Mouse (Mus musculus) liver, embryonic 11.5 days (tissue): ENCODE results near the gene Hoxd4. TPM values are rescaled to one million over a fixed set of nuclear protein-coding genes. Genes with fewer than 3 reads are reported as not detected.

Experiments used
- ATAC-seq: fragments of 200-750 bp; cut with Nextera tagmentation; replicated peaks from 2 replicates; pipeline ENCODE4 v1.8.0; 2017; ENCODE audit warnings: moderate number of reproducible peaks, mild to moderate bottlenecking, moderate TSS enrichment, moderate library complexity; ENCODE audit not compliant: low FRiP score
- DNase-seq: peaks from one replicate; pipeline ENCODE4 v3.0.0-alpha.2; 2017; ENCODE audit warnings: low spot score
- H3K27ac ChIP-seq: fragments of 300-500 bp; sonication (generic); 2 replicates; pipeline ENCODE4 v1.5.1; 2014; ENCODE audit warnings: mild to moderate bottlenecking, low read depth, low read length, control low read depth
- H3K27me3 ChIP-seq: fragments of 300-500 bp; sonication (generic); replicated peaks from 2 replicates; pipeline ENCODE4 v1.6.1; 2014; ENCODE audit warnings: low read length, mixed read lengths; ENCODE audit not compliant: control insufficient read depth, insufficient read depth
- H3K36me3 ChIP-seq: fragments of 300-500 bp; sonication (generic); 2 replicates; pipeline ENCODE4 v1.6.1; 2014; ENCODE audit warnings: mild to moderate bottlenecking, low read length, moderate library complexity, mixed read lengths; ENCODE audit not compliant: control insufficient read depth, insufficient read depth
- H3K4me1 ChIP-seq: fragments of 300-500 bp; sonication (generic); replicated peaks from 2 replicates; pipeline ENCODE4 v1.6.1; 2014; ENCODE audit warnings: low read length, mixed read lengths; ENCODE audit not compliant: control insufficient read depth, insufficient read depth
- H3K4me2 ChIP-seq: fragments of 300-500 bp; sonication (generic); 2 replicates; pipeline ENCODE4 v1.6.1; 2014; ENCODE audit warnings: mild to moderate bottlenecking, control low read depth, moderate library complexity
- H3K4me3 ChIP-seq: fragments of 300-500 bp; sonication (generic); 2 replicates; pipeline ENCODE4 v1.5.1; 2014; ENCODE audit warnings: low read depth, low read length, control low read depth
- H3K9ac ChIP-seq: fragments of 300-500 bp; sonication (generic); 2 replicates; pipeline ENCODE4 v1.6.1; 2014; ENCODE audit warnings: low read depth, low read length, control low read depth
- H3K9me3 ChIP-seq: fragments of 300-500 bp; sonication (generic); 2 replicates; pipeline ENCODE4 v1.6.1; 2016; ENCODE audit warnings: low read length, inconsistent platforms, mixed read lengths; ENCODE audit not compliant: control insufficient read depth
- WGBS: fragments of 180-500 bp; shearing (Covaris S2); extraction: QIAGEN DNeasy Blood & Tissue Kit; methylation state at CpG from one replicate; pipeline ENCODE4 v1.1.7; 2014; 5-methylcytosine and 5-hydroxymethylcytosine counted together
- polyA plus RNA-seq: library from polyadenylated mRNA; unstranded; fragments of >200 nt; fragmentation: Nextera tagmentation; extraction: Ambion mirVana; gene quantifications from 2 replicates; pipeline ENCODE4 v1.2.1, GENCODE M21; 2014

The Hoxd4 gene
- polyA plus RNA-seq, 1 experiment from 2014 or later = 0.18 TPM

DNA sequence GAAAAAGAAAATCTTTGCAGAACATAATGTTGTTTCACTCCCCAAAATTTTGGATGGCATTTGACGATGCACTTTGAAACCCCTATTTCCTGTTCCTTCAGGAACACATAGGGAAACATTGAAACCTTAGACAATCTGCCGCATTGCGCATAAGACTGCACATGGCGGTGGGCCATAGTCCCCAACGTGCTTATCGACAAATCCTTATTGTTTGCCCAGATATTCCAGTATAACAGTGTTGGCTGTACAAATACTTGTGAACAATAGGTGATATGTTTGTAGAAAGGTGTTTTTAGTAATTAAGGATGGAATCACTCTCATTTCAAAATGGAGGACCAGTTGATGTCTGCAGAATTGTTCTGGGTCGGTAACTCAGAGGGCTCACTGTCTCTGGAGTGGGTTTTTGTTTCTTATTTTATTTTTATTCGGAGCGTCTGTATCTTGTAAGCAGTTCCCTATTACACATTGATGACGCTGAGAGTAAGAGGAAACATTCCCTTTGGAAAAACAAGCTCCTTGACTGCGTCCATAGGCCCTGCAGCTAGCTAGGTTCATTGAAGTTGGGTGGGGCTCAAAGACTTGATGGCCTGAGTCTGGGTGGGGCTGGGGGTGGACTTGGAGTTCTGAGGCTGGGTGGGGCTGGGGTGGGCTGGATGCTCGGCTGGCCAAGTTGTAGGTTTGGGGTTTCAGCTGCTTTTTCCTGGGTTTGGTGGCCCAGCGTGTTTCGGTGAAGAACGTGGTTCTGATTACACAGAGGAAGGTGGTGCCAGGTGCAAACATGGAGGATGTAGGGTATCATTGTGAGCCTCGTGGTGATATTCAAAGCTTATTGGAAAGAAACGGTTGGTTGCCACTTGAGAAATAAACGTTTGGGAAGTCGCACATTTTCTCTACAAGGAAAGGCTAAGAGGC, 1.8 kb downstream of the Hoxd4 start:
- no peak for ATAC-seq
- no peaks in the 10 kb centered on the region for H3K36me3 ChIP-seq
- H3K4me2 ChIP-seq = no peak overlapping the region
- no peak for DNase-seq
- H3K9ac ChIP-seq = no peak overlapping the region
- WGBS = 17% methylated on average over 19 of the region's 19 CpGs
- no peak overlapping the region for H3K4me3 ChIP-seq
- no peaks in the 10 kb centered on the region for H3K9me3 ChIP-seq
- H3K4me1 ChIP-seq = no peaks in the 10 kb centered on the region; the same call in 1 of the 2 replicates
- H3K27ac ChIP-seq = no peak overlapping the region
- peaks cover 91% of the 10 kb centered on the region for H3K27me3 ChIP-seq

DNA sequence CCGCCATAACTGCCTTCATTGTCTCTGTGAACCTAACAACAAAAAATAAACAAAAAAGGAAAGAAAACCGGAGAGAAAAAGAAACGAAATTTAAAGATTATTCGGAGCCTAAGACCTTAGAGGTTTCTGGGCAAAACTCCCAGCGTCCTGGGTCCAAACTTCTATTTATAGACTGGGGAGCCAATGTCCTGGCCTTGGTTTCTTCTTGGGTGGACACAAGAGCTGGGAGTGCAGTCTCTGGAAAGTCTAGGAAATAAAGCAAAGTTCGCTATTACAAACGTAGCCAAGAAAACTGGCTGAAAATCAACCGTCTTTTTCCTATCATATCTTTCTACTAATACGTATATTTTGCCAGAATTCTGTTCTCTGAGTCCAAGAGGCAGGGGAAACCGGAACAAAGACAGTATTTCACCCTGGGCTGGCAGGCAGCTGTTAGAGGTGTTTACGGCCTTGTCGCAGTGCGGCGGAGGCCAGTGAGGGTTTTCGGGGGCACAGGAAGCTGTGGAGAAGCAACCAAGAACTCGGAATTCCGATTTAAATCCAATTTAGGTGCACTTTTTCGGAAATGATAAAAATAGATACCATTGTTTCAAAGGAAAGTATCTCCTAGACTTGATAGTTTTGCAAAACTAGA, 2.5 kb downstream of the Hoxd4 start:
- Histone ChIP-seq H3K27me3 (peaks cover 90% of the 10 kb centered on the region), H3K36me3 (no peaks in the 10 kb centered on the region), H3K9me3 (no peaks in the 10 kb centered on the region), H3K4me3 (no peak overlapping the region), H3K9ac (no peak overlapping the region), H3K4me1 (no peaks in the 10 kb centered on the region; the same call in 1 of the 2 replicates), H3K4me2 (no peak overlapping the region), H3K27ac (no peak overlapping the region)
- no peak for DNase-seq
- no peak for ATAC-seq
- 8% methylated on average over 18 of the region's 18 CpGs for WGBS

DNA sequence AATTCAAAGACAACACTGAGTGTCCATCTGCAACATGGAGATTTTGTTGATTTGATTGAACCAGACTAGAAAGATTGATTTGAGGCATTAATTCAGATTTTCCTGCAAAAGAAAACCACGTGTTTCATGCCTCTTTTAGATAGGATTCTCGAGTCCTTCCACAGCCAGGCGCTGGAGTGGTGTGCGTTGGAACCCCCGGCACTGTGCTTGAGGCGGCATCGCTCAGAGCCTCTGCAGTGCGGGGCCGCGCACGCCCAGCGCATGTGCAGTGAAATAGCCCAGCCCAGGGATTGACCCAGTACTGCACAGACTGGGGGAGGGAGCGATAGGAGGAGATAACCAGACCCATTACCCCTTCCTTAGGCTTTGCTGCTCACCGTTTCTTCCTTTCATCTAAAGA, 3.2 kb downstream of the Hoxd4 start:
- no peak overlapping the region for H3K4me3 ChIP-seq
- ATAC-seq (no peak), DNase-seq (no peak)
- H3K9ac ChIP-seq = no peak overlapping the region
- H3K27ac ChIP-seq = no peak overlapping the region
- no peaks in the 10 kb centered on the region; the same call in 1 of the 2 replicates for H3K4me1 ChIP-seq
- H3K9me3 ChIP-seq = no peaks in the 10 kb centered on the region
- no peak overlapping the region for H3K4me2 ChIP-seq
- 3% methylated on average over 14 of the region's 14 CpGs for WGBS
- no peaks in the 10 kb centered on the region for H3K36me3 ChIP-seq
- H3K27me3 ChIP-seq = peaks cover 89% of the 10 kb centered on the region

DNA sequence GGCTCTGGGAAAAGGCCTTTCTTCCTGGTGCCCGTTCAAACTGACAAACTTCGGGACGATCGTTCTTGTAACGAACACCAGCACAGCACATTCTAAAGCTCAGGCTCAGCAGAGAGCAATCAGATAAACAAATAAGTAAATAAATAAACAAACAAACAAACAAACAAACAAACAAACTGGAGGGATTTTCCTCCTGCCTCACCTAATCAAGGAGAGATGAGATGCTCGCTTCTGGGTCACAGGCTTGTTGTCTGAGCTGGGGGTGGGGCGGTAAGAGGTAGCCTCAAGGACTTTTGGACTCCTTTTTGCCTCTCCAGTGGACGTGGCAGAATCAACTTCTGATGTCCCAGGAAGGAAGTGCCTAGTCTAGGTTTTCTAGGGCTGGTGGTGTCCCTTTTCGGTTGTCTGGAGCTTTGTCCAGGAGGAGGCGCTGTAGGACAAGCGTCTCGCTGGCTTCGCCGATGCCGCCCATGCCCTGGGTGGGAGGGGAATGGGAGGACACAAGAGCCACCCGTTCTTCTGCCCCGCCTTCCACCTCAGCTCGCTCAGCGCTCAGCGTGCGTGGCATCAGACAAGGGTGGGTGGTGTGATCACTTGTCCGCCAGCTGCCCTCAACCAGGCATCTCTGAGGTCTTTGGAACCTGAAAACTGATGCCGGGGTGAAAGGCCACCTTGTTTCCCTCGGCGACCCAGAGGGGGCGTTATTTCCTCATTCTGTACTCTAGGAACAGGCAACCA, 3.9 kb downstream of the Hoxd4 start:
- WGBS = 3% methylated on average over 26 of the region's 26 CpGs
- no peak overlapping the region for H3K27ac ChIP-seq
- H3K9me3 ChIP-seq = no peaks in the 10 kb centered on the region
- H3K36me3 ChIP-seq = no peaks in the 10 kb centered on the region
- ATAC-seq (peak; percentile 74), DNase-seq (peak; percentile 83)
- H3K4me2 ChIP-seq = peak overlapping the region; percentile 49
- H3K9ac ChIP-seq = no peak overlapping the region
- peak overlapping the region; percentile 30; the same call in 1 of the 2 replicates for H3K4me3 ChIP-seq
- H3K27me3 ChIP-seq = peaks cover 89% of the 10 kb centered on the region
- no peaks in the 10 kb centered on the region; the same call in 1 of the 2 replicates for H3K4me1 ChIP-seq

DNA sequence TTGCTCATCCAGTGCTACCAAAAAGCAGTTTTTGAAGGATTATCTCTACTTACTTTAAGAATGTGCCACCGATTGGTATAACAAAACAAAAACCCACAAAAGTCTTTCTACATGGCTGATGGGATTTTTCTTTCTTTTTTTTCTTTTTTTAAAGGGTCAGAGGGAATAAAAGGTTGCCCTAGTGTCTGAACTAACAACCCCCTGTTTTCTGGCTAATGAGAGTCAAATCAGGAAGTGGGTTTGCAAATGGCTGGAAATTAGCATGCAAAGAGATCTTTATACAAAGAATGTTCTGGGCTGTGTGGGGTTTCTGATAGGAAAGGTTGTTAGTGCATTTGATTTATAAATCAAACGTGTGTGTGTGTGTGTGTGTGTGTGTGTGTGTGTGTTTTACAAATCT, 8.7 kb downstream of the Hoxd4 start:
- H3K9me3 ChIP-seq = no peaks in the 10 kb centered on the region
- no peak overlapping the region for H3K4me3 ChIP-seq
- H3K9ac ChIP-seq = no peak overlapping the region
- ATAC-seq (no peak), DNase-seq (no peak)
- no peak overlapping the region for H3K27ac ChIP-seq
- no peaks in the 10 kb centered on the region for H3K36me3 ChIP-seq
- 9% methylated on average over 2 of the region's 2 CpGs for WGBS
- no peak overlapping the region for H3K4me2 ChIP-seq
- peaks cover 89% of the 10 kb centered on the region for H3K27me3 ChIP-seq
- H3K4me1 ChIP-seq = no peaks in the 10 kb centered on the region; the same call in 1 of the 2 replicates

DNA sequence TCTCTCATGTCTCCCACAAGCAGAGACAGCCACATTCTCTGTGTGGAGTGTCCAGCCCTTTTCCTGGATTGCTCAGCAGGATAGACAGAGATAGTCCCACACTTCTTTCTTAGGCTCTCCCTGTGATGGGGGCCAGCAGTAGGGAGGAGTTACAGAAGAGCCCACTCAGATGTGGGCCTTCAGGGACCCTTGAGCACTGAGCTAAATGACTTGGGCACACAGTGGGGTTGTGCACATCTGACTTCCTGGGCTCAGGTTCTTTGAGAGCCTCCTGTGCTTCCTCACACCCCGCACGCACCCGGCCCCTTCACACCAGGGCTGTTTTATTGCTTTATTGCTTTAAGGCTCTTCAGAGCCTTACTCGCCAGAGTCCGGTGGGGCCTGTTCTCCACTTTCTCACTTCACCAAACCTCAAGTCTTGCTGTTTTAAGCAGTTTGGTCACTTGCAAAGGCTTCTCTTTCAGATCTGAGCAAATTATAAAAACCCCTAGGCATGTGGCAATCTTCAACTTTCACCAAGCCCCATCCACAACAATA, 9.3 kb downstream of the Hoxd4 start:
- DNase-seq = no peak

DNA sequence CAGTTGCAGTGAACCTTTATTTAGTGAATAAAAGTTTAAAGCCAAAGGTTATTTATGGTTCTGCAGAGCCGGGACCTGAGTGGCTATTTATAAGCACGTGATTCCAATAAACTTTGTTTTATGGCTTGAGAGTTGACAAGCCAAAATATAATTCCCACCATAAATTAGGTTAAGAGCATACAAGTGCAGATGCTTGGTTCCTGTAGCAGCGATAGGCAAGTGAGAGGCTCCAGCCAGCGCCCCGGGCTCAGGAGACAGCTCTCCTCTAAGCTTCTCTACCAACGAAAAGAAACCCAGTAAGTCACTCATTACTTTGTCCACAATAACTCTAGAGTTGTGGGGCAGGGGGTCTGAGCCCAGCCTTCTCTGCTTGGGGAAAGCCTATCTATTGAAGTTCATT, 10.2 kb downstream of the Hoxd4 start:
- Histone ChIP-seq H3K27me3 (peaks cover 90% of the 10 kb centered on the region), H3K9ac (no peak overlapping the region), H3K4me2 (no peak overlapping the region), H3K36me3 (no peaks in the 10 kb centered on the region), H3K27ac (no peak overlapping the region), H3K4me3 (no peak overlapping the region), H3K9me3 (no peaks in the 10 kb centered on the region), H3K4me1 (no peaks in the 10 kb centered on the region)
- WGBS = 21% methylated on average over 6 of the region's 6 CpGs
- ATAC-seq = no peak
- no peak for DNase-seq

More for the DNA sequence above, 9.3 kb downstream of the Hoxd4 start:
- H3K4me3 ChIP-seq = no peak overlapping the region
- peaks cover 89% of the 10 kb centered on the region for H3K27me3 ChIP-seq
- no peaks in the 10 kb centered on the region for H3K36me3 ChIP-seq
- WGBS = 32% methylated on average over 5 of the region's 5 CpGs
- no peak for ATAC-seq
- H3K9ac ChIP-seq = no peak overlapping the region
- no peak overlapping the region for H3K4me2 ChIP-seq
- H3K9me3 ChIP-seq = no peaks in the 10 kb centered on the region
- H3K27ac ChIP-seq = no peak overlapping the region
- no peaks in the 10 kb centered on the region for H3K4me1 ChIP-seq

DNA sequence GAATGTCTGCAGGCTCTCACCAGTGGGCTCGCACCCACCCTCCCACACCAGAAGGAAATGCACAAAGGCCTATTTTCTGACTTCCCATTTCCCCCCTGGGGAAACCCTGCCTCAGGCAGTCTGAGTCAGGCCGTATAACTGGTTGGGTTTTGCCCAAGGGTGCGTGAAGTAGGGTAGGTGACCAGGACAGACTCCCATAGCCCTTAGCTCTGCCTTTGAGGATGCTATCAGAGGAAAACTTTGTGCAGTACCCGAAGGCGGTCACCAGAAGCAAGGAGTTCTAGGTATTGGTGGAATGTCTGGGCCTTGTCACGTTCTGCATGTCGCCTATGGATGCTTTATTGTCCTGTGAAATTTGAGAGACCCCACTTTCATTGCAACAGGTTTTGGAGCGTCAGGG, 11.2 kb downstream of the Hoxd4 start:
- no peak overlapping the region for H3K4me2 ChIP-seq
- no peak for DNase-seq
- 18% methylated on average over 8 of the region's 8 CpGs for WGBS
- no peaks in the 10 kb centered on the region for H3K9me3 ChIP-seq
- no peak overlapping the region for H3K27ac ChIP-seq
- no peak for ATAC-seq
- H3K4me3 ChIP-seq = no peak overlapping the region
- H3K9ac ChIP-seq = no peak overlapping the region
- H3K4me1 ChIP-seq = 0 out of 2 replicates have a peak, but pooled peaks cover 2% of the 10 kb centered on the region
- peaks cover 96% of the 10 kb centered on the region for H3K27me3 ChIP-seq
- no peaks in the 10 kb centered on the region for H3K36me3 ChIP-seq
